Mouse (Mus musculus) forebrain, embryonic 15.5 days (tissue): ENCODE results near the gene Slc27a5. TPM values are rescaled to one million over a fixed set of nuclear protein-coding genes. Genes with fewer than 3 reads are reported as not detected.

Experiments
- ATAC-seq: fragments of 200-750 bp; cut with Nextera tagmentation; replicated peaks from 2 replicates; pipeline ENCODE4 v1.8.0; 2017; ENCODE audit warnings: mild to moderate bottlenecking, moderate TSS enrichment, moderate library complexity
- H3K27ac ChIP-seq: fragments of 300-500 bp; sonication (generic); replicated peaks from 2 replicates; pipeline ENCODE4 v1.5.1; 2015; ENCODE audit warnings: mild to moderate bottlenecking, inconsistent platforms
- H3K27me3 ChIP-seq: fragments of 300-500 bp; sonication (generic); 2 replicates; pipeline ENCODE4 v1.6.1; 2015; ENCODE audit warnings: inconsistent platforms
- H3K36me3 ChIP-seq: fragments of 300-500 bp; sonication (generic); 2 replicates; pipeline ENCODE4 v1.6.1; 2015; ENCODE audit warnings: mild to moderate bottlenecking, inconsistent platforms
- H3K4me1 ChIP-seq: fragments of 300-500 bp; sonication (generic); 2 replicates; pipeline ENCODE4 v1.6.1; 2015; ENCODE audit warnings: inconsistent platforms
- H3K4me2 ChIP-seq: fragments of 300-500 bp; sonication (generic); replicated peaks from 2 replicates; pipeline ENCODE4 v1.6.1; 2015; ENCODE audit warnings: mild to moderate bottlenecking, inconsistent platforms
- H3K4me3 ChIP-seq: fragments of 300-500 bp; sonication (generic); 2 replicates; pipeline ENCODE4 v1.5.1; 2015; ENCODE audit warnings: mild to moderate bottlenecking, inconsistent platforms
- H3K9ac ChIP-seq: fragments of 300-500 bp; sonication (generic); replicated peaks from 2 replicates; pipeline ENCODE4 v1.6.1; 2015; ENCODE audit warnings: mild to moderate bottlenecking, inconsistent platforms
- H3K9me3 ChIP-seq: fragments of 300-500 bp; sonication (generic); 2 replicates; pipeline ENCODE4 v1.6.1; 2016; ENCODE audit warnings: inconsistent platforms
- WGBS: fragments of 180-500 bp; shearing (Covaris S2); methylation state at CpG from one replicate; pipeline ENCODE4 v1.1.7; 2015; ENCODE audit warnings: mixed read lengths; 5-methylcytosine and 5-hydroxymethylcytosine counted together
- polyA plus RNA-seq: library from polyadenylated mRNA; unstranded; fragments of >200 nt; fragmentation: Nextera tagmentation; extraction: Ambion mirVana; gene quantifications from 2 replicates; pipeline ENCODE4 v1.2.1, GENCODE M21; 2015

The Slc27a5 gene
- polyA plus RNA-seq, 1 experiment from 2014 or later, result 0.50 TPM

GRCm38 (mm10) chr7:12943488-12943887, 54.5 kb downstream of the Slc27a5 start:
- ATAC-seq, result no peak
- no peak overlapping the region for H3K4me2 ChIP-seq
- no peak overlapping the region for H3K9ac ChIP-seq
- H3K4me3 ChIP-seq, result no peak overlapping the region
- no peaks in the 10 kb centered on the region for H3K9me3 ChIP-seq
- no peaks in the 10 kb centered on the region for H3K27me3 ChIP-seq
- H3K27ac ChIP-seq, result no peak overlapping the region
- H3K4me1 ChIP-seq, result no peaks in the 10 kb centered on the region
- H3K36me3 ChIP-seq, result no peaks in the 10 kb centered on the region

GRCm38 (mm10) chr7:12940599-12940998, 57.4 kb downstream of the Slc27a5 start:
- Histone ChIP-seq H3K9ac (no peak overlapping the region), H3K4me1 (no peaks in the 10 kb centered on the region), H3K27me3 (no peaks in the 10 kb centered on the region), H3K36me3 (no peaks in the 10 kb centered on the region), H3K4me2 (no peak overlapping the region), H3K9me3 (no peaks in the 10 kb centered on the region), H3K4me3 (no peak overlapping the region), H3K27ac (no peak overlapping the region)
- ATAC-seq, result no peak
- WGBS, result 81% methylated on average over 4 of the region's 4 CpGs

Other genes with a start within 250 kb of the Slc27a5 start
- 21.3 and 22.7 TPM in 2 replicates for gene Zscan18, start 194.6 kb downstream of the Slc27a5 start, polyA plus RNA-seq
- gene Zfp329, start 179.3 kb downstream of the Slc27a5 start, polyA plus RNA-seq, result 28.9 and 30.2 TPM in 2 replicates
- gene Zfp110, start 163.4 kb downstream of the Slc27a5 start, polyA plus RNA-seq, result 40.2 and 44.1 TPM in 2 replicates
- 8.0 and 8.8 TPM in 2 replicates for gene Zfp128, start 117.0 kb downstream of the Slc27a5 start, polyA plus RNA-seq
- 13.8 TPM in 2 replicates for gene Zscan22, start 100.4 kb downstream of the Slc27a5 start, polyA plus RNA-seq
- 659 and 698 TPM in 2 replicates for gene Rps5, start 75.9 kb downstream of the Slc27a5 start, polyA plus RNA-seq
- 0.61 and 0.84 TPM in 2 replicates for gene Rnf225, start 70.8 kb downstream of the Slc27a5 start, polyA plus RNA-seq
- 15.9 TPM in 2 replicates for gene Zfp324, start 32.4 kb downstream of the Slc27a5 start, polyA plus RNA-seq
- 11.7 and 12.5 TPM in 2 replicates for gene Zfp446, start 20.3 kb downstream of the Slc27a5 start, polyA plus RNA-seq
- gene Trim28, start 922 bp upstream of the Slc27a5 start, polyA plus RNA-seq, result 252 and 278 TPM in 2 replicates
- gene Zbtb45, start 11.8 kb upstream of the Slc27a5 start, polyA plus RNA-seq, result 40.4 and 44.2 TPM in 2 replicates
- 180 and 184 TPM in 2 replicates for gene Chmp2a, start 36.6 kb upstream of the Slc27a5 start, polyA plus RNA-seq
- gene Ube2m, start 40.1 kb upstream of the Slc27a5 start, polyA plus RNA-seq, result 118 and 131 TPM in 2 replicates
- 7.9 and 8.7 TPM in 2 replicates for gene Mzf1, start 56.6 kb upstream of the Slc27a5 start, polyA plus RNA-seq
- 0.04 and 0.06 TPM in 2 replicates for gene Vmn1r85, start 97.0 kb upstream of the Slc27a5 start, polyA plus RNA-seq
- not detected in 2 replicates for gene Vmn1r86, start 121.7 kb upstream of the Slc27a5 start, polyA plus RNA-seq
- not detected in 2 replicates for gene Vmn1r87, start 142.0 kb upstream of the Slc27a5 start, polyA plus RNA-seq
- gene Vmn1r88, start 161.4 kb upstream of the Slc27a5 start, polyA plus RNA-seq, result not detected in 2 replicates
- not detected in 2 replicates for gene Vmn1r89, start 214.8 kb upstream of the Slc27a5 start, polyA plus RNA-seq